Comparison of ENCODE assay signal across 11 mouse cellular contexts in genomic region chr5:140612191-140612590, GRCm38 (mm10). TPM values are rescaled to one million over a fixed set of nuclear protein-coding genes. Genes with fewer than 3 reads are reported as not detected.
DNase-seq lines count a peak whose midpoint lies in the region; ATAC-seq and TF ChIP-seq lines count a peak whose summit lies in the region.
"Had no signal": no experiment of that assay in that cellular context is flagged by ENCODE, and none has a peak within 500 bp of the region (broad histone marks: within the 10 kb centered on the region; RNA-seq: fewer than 3 reads in every experiment).

No protein-coding gene starts in this region.

- H3K4me2 ChIP-seq in kidney, embryonic 15.5 days = peak overlapping the region; percentile 92
- H3K4me2 ChIP-seq in embryonic facial prominence, embryonic 11.5 days (ENCODE audit: low read depth, low read length) = peak overlapping the region; percentile 58; the same call in 1 of the 2 replicates
- H3K4me2 ChIP-seq in hindbrain, embryonic 15.5 days = peak overlapping the region; percentile 95
- peak overlapping the region; percentile 94; the same call in 1 of the 2 replicates for H3K4me2 ChIP-seq in midbrain, postnatal 0 days (ENCODE audit: low read depth, low read length, poor library complexity, severe bottlenecking)

- peaks cover 36% of the 10 kb centered on the region for H3K36me3 ChIP-seq in kidney, embryonic 15.5 days
- H3K36me3 ChIP-seq in kidney, adult 2 months (ENCODE audit: control insufficient read depth, insufficient read depth, low read length) = no peaks in the 10 kb centered on the region
- no peaks in the 10 kb centered on the region for H3K36me3 ChIP-seq in embryonic facial prominence, embryonic 11.5 days (replicated peaks; ENCODE audit: control insufficient read depth, insufficient read depth, low read depth, low read length)
- no peaks in the 10 kb centered on the region for H3K36me3 ChIP-seq in hindbrain, embryonic 15.5 days
- no peaks in the 10 kb centered on the region for H3K36me3 ChIP-seq in midbrain, postnatal 0 days (ENCODE audit: insufficient read depth, low read length)

- 66% methylated on average over 18 of the region's 18 CpGs for WGBS in kidney, embryonic 15.5 days
- WGBS in kidney, adult 2 months = 71% methylated on average over 18 of the region's 18 CpGs
- WGBS in embryonic facial prominence, embryonic 11.5 days = 39% methylated on average over 18 of the region's 18 CpGs
- 20% methylated on average over 16 of the region's 18 CpGs for WGBS in hindbrain, embryonic 15.5 days
- 30% methylated on average over 18 of the region's 18 CpGs for WGBS in midbrain, postnatal 0 days

- peaks cover 65% of the 10 kb centered on the region for H3K4me1 ChIP-seq in kidney, embryonic 15.5 days
- no peaks in the 10 kb centered on the region for H3K4me1 ChIP-seq in kidney, adult 2 months (ENCODE audit: control insufficient read depth, insufficient read depth, low read length)
- H3K4me1 ChIP-seq in embryonic facial prominence, embryonic 11.5 days (ENCODE audit: control insufficient read depth, insufficient read depth, low read length) = peaks cover 18% of the 10 kb centered on the region
- H3K4me1 ChIP-seq in hindbrain, embryonic 15.5 days (replicated peaks) = peaks cover 47% of the 10 kb centered on the region
- peaks cover 15% of the 10 kb centered on the region for H3K4me1 ChIP-seq in midbrain, postnatal 0 days (ENCODE audit: insufficient read depth, low read length)

- H3K27ac ChIP-seq in kidney, embryonic 15.5 days = peak overlapping the region; percentile 95
- no peak overlapping the region for H3K27ac ChIP-seq in kidney, adult 2 months (ENCODE audit: insufficient read depth, low read depth, low read length)
- H3K27ac ChIP-seq in embryonic facial prominence, embryonic 11.5 days (replicated peaks; ENCODE audit: low read depth, low read length) = no peak overlapping the region; the same call in 1 of the 2 replicates
- H3K27ac ChIP-seq in hindbrain, embryonic 15.5 days (replicated peaks) = peak overlapping the region; percentile 85; the same call in 1 of the 2 replicates
- H3K27ac ChIP-seq in midbrain, postnatal 0 days (ENCODE audit: low read depth, low read length) = no peak overlapping the region

- TF ChIP-seq CTCF in kidney, adult 2 months (conservative IDR thresholded peaks at IDR 0.05; ENCODE audit: insufficient read depth, insufficient read length, low read depth, low read length) = no peak
- no peak for TF ChIP-seq CTCF in midbrain, postnatal 0 days (IDR thresholded peaks at IDR 0.05)

- DNase-seq in kidney, adult 2 months = no peak
- DNase-seq in embryonic facial prominence, embryonic 11.5 days (ENCODE audit: low spot score) = no peak
- DNase-seq in midbrain, postnatal 0 days (ENCODE audit: low spot score) = no peak
- DNase-seq in left cerebral cortex, adult 11 months (ENCODE audit: low spot score) = no peak
- DNase-seq in urinary bladder, adult 2 months (ENCODE audit: low spot score) = no peak
- DNase-seq in left cerebral cortex, adult 18-20 months (ENCODE audit: low spot score in 2 of 2) = no peak
- DNase-seq: adrenal gland, postnatal 36 days; lung, adult 18-20 months; retina, postnatal 1 day had no signal

- TF ChIP-seq POLR2A in kidney, adult 2 months (IDR thresholded peaks at IDR 0.05; ENCODE audit: low read depth, low read length) = no peak

- no peaks in the 10 kb centered on the region for H3K27me3 ChIP-seq in kidney, embryonic 15.5 days
- no peaks in the 10 kb centered on the region for H3K27me3 ChIP-seq in kidney, adult 2 months (replicated peaks; ENCODE audit: control insufficient read depth, insufficient read depth, low read length)
- H3K27me3 ChIP-seq in embryonic facial prominence, embryonic 11.5 days (ENCODE audit: control insufficient read depth, insufficient read depth, low read length) = peaks cover 45% of the 10 kb centered on the region
- H3K27me3 ChIP-seq in hindbrain, embryonic 15.5 days = 0 out of 2 replicates have a peak, but pooled peaks cover 2% of the 10 kb centered on the region
- peaks cover 22% of the 10 kb centered on the region for H3K27me3 ChIP-seq in midbrain, postnatal 0 days (ENCODE audit: insufficient read depth, low read length)

- H3K9me3 ChIP-seq in kidney, embryonic 15.5 days (replicated peaks) = no peaks in the 10 kb centered on the region
- H3K9me3 ChIP-seq in embryonic facial prominence, embryonic 11.5 days (replicated peaks; ENCODE audit: control insufficient read depth, low read length) = no peaks in the 10 kb centered on the region
- H3K9me3 ChIP-seq in hindbrain, embryonic 15.5 days = no peaks in the 10 kb centered on the region
- no peaks in the 10 kb centered on the region for H3K9me3 ChIP-seq in midbrain, postnatal 0 days (ENCODE audit: low read length)

- no peak for ATAC-seq in kidney, embryonic 15.5 days (replicated peaks; ENCODE audit: low FRiP score)
- ATAC-seq in embryonic facial prominence, embryonic 11.5 days (replicated peaks; ENCODE audit: insufficient number of reproducible peaks, low FRiP score, low TSS enrichment, low read depth) = no peak
- ATAC-seq in hindbrain, embryonic 15.5 days (ENCODE audit: low FRiP score, low read depth) = no peak
- ATAC-seq in midbrain, postnatal 0 days (ENCODE audit: low FRiP score) = no peak

- H3K4me3 ChIP-seq in kidney, embryonic 15.5 days (replicated peaks) = peak overlapping the region; percentile 66
- no peak overlapping the region for H3K4me3 ChIP-seq in kidney, adult 2 months (ENCODE audit: insufficient read depth, low read depth, low read length)
- H3K4me3 ChIP-seq in embryonic facial prominence, embryonic 11.5 days (ENCODE audit: low read depth, low read length) = 0 out of 2 replicates have a peak overlapping the region, but pooled peaks have one; percentile 0
- peak overlapping the region; percentile 55; the same call in 1 of the 2 replicates for H3K4me3 ChIP-seq in hindbrain, embryonic 15.5 days
- H3K4me3 ChIP-seq in midbrain, postnatal 0 days (ENCODE audit: low read depth, low read length) = 0 out of 2 replicates have a peak overlapping the region, but pooled peaks have one; percentile 5

- peak overlapping the region; percentile 21; the same call in 1 of the 2 replicates for H3K9ac ChIP-seq in kidney, embryonic 15.5 days
- no peak overlapping the region for H3K9ac ChIP-seq in embryonic facial prominence, embryonic 11.5 days (replicated peaks; ENCODE audit: low read length)
- no peak overlapping the region for H3K9ac ChIP-seq in hindbrain, embryonic 15.5 days
- H3K9ac ChIP-seq in midbrain, postnatal 0 days (replicated peaks; ENCODE audit: low read length, poor library complexity, severe bottlenecking) = no peak overlapping the region

RNA-seq across cellular contexts. Expression of gene Lfng, which starts 5.1 kb away (rescaled TPM):
- 32.3 and 34.5 TPM in 2 replicates for polyA plus RNA-seq in kidney, embryonic 15.5 days (2015; fragmentation: Nextera tagmentation; extraction: Ambion mirVana)
- 37.8 and 43.3 TPM in 2 replicates for polyA plus RNA-seq in kidney, adult 2 months (2012; rRNA removed)
- 13.3 and 13.7 TPM in 2 replicates for polyA plus RNA-seq in embryonic facial prominence, embryonic 11.5 days (2014; fragmentation: Nextera tagmentation; extraction: Ambion mirVana)
- polyA plus RNA-seq in hindbrain, embryonic 15.5 days (2015; fragmentation: Nextera tagmentation; extraction: Ambion mirVana) = 28.4 and 28.8 TPM in 2 replicates
- total RNA-seq in midbrain, postnatal 0 days (2014; rRNA removed) = 55.6 and 56.6 TPM in 2 replicates
- polyA plus RNA-seq in midbrain, postnatal 0 days (2015; fragmentation: Nextera tagmentation; extraction: Ambion mirVana) = 20.1 and 22.5 TPM in 2 replicates
- 20.6 and 23.6 TPM in 2 replicates for polyA plus RNA-seq in urinary bladder, adult 2 months (2012; rRNA removed)
- total RNA-seq in left cerebral cortex, adult 18-20 months (2021) = 10 to 100 TPM; 17.0 to 17.1 TPM

RNA-seq across cellular contexts. Expression of gene Ttyh3, which starts 36.6 kb away (rescaled TPM):
- 32.3 and 39.9 TPM in 2 replicates for polyA plus RNA-seq in kidney, embryonic 15.5 days (2015; fragmentation: Nextera tagmentation; extraction: Ambion mirVana)
- polyA plus RNA-seq in kidney, adult 2 months (2012; rRNA removed) = 33.5 and 35.6 TPM in 2 replicates
- 42.5 and 42.8 TPM in 2 replicates for polyA plus RNA-seq in embryonic facial prominence, embryonic 11.5 days (2014; fragmentation: Nextera tagmentation; extraction: Ambion mirVana)
- 84.6 and 85.2 TPM in 2 replicates for polyA plus RNA-seq in hindbrain, embryonic 15.5 days (2015; fragmentation: Nextera tagmentation; extraction: Ambion mirVana)
- total RNA-seq in midbrain, postnatal 0 days (2014; rRNA removed) = 196 and 204 TPM in 2 replicates
- 52.0 and 56.6 TPM in 2 replicates for polyA plus RNA-seq in midbrain, postnatal 0 days (2015; fragmentation: Nextera tagmentation; extraction: Ambion mirVana)
- polyA plus RNA-seq in urinary bladder, adult 2 months (2012; rRNA removed) = 11.7 and 24.4 TPM in 2 replicates
- total RNA-seq in left cerebral cortex, adult 18-20 months (2021) = 100 to 1,000 TPM; 202 to 209 TPM

RNA-seq across cellular contexts. Expression of gene Grifin, which starts 47.3 kb away (rescaled TPM):
- 0.45 TPM in 1 of 2 replicates, not detected in the other for polyA plus RNA-seq in kidney, embryonic 15.5 days (2015; fragmentation: Nextera tagmentation; extraction: Ambion mirVana)
- polyA plus RNA-seq in kidney, adult 2 months (2012; rRNA removed) = not detected in 2 replicates
- 0.36 and 0.63 TPM in 2 replicates for polyA plus RNA-seq in embryonic facial prominence, embryonic 11.5 days (2014; fragmentation: Nextera tagmentation; extraction: Ambion mirVana)
- polyA plus RNA-seq in hindbrain, embryonic 15.5 days (2015; fragmentation: Nextera tagmentation; extraction: Ambion mirVana) = not detected in 2 replicates
- not detected in 2 replicates for total RNA-seq in midbrain, postnatal 0 days (2014; rRNA removed)
- 0.39 TPM in 1 of 2 replicates, not detected in the other for polyA plus RNA-seq in midbrain, postnatal 0 days (2015; fragmentation: Nextera tagmentation; extraction: Ambion mirVana)
- polyA plus RNA-seq in urinary bladder, adult 2 months (2012; rRNA removed) = not detected in 2 replicates
- total RNA-seq in left cerebral cortex, adult 18-20 months (2021) = not detected
- total RNA-seq: adrenal gland, postnatal 36 days had no signal

Comparison
In these comparisons a context has a peak if more than half of its experiments do, and no peak if none do; other contexts are left out.
1. H3K27ac ChIP-seq: peak in kidney, embryonic 15.5 days (single experiment) and hindbrain, embryonic 15.5 days (single experiment); none in kidney, adult 2 months (single experiment), embryonic facial prominence, embryonic 11.5 days (single experiment) and midbrain, postnatal 0 days (single experiment).
2. Peak in every context shown above with its lines, with median percentiles within 50 percentile points of each other: H3K4me2 ChIP-seq.